Mouse (Mus musculus): ENCODE results near the gene Fam47e. TPM values are rescaled to one million over a fixed set of nuclear protein-coding genes. Genes with fewer than 3 reads are reported as not detected.

Gene Fam47e
- polyA plus RNA-seq, 1 experiment from 2014 or later: not detected

- WGBS: 91% methylated on average over 14 of the region's 14 CpGs
- H3K9ac ChIP-seq (ENCODE audit: low read length): no peak overlapping the region
- ATAC-seq (ENCODE audit: insufficient read depth, low FRiP score, low TSS enrichment): no peak
These were observed 24.7 kb downstream of the Fam47e start for GRCm38 (mm10) chr5:92579559-92579958.

GRCm38 (mm10) chr5:92585932-92586331 is 31.1 kb downstream of the Fam47e start:
- Histone ChIP-seq H3K4me1 (ENCODE audit: control insufficient read depth, insufficient read depth, low read length) (no peaks in the 10 kb centered on the region), H3K4me2 (ENCODE audit: low read depth) (no peak overlapping the region), H3K9me3 (ENCODE audit: control insufficient read depth, low read length) (no peaks in the 10 kb centered on the region), H3K9ac (ENCODE audit: low read length) (no peak overlapping the region), H3K27me3 (ENCODE audit: control insufficient read depth, insufficient read depth, low read length) (no peaks in the 10 kb centered on the region), H3K4me3 (ENCODE audit: low read depth, low read length) (no peak overlapping the region), H3K27ac (ENCODE audit: low read depth, low read length) (no peak overlapping the region), H3K36me3 (ENCODE audit: control insufficient read depth, insufficient read depth, low read length) (no peaks in the 10 kb centered on the region)
- DNase-seq (ENCODE audit: low spot score): peak; percentile 8
- WGBS: 47% methylated on average over 10 of the region's 10 CpGs
- no peak for ATAC-seq (ENCODE audit: insufficient read depth, low FRiP score, low TSS enrichment)

More at GRCm38 (mm10) chr5:92579559-92579958, 24.7 kb downstream of the Fam47e start:
- H3K4me2 ChIP-seq (ENCODE audit: low read depth): no peak overlapping the region
- no peaks in the 10 kb centered on the region for H3K36me3 ChIP-seq (ENCODE audit: control insufficient read depth, insufficient read depth, low read length)
- no peak for DNase-seq (ENCODE audit: low spot score)
- H3K4me3 ChIP-seq (ENCODE audit: low read depth, low read length): no peak overlapping the region
- no peak overlapping the region for H3K27ac ChIP-seq (ENCODE audit: low read depth, low read length)
- no peaks in the 10 kb centered on the region for H3K9me3 ChIP-seq (ENCODE audit: control insufficient read depth, low read length)
- H3K4me1 ChIP-seq (ENCODE audit: control insufficient read depth, insufficient read depth, low read length): no peaks in the 10 kb centered on the region
- H3K27me3 ChIP-seq (ENCODE audit: control insufficient read depth, insufficient read depth, low read length): no peaks in the 10 kb centered on the region

GRCm38 (mm10) chr5:92595026-92595425 is 40.2 kb downstream of the Fam47e start:
- H3K4me2 ChIP-seq (ENCODE audit: low read depth): no peak overlapping the region
- H3K36me3 ChIP-seq (ENCODE audit: control insufficient read depth, insufficient read depth, low read length): no peaks in the 10 kb centered on the region
- WGBS: 85% methylated on average over 5 of the region's 5 CpGs
- H3K9ac ChIP-seq (ENCODE audit: low read length): no peak overlapping the region
- no peaks in the 10 kb centered on the region for H3K9me3 ChIP-seq (ENCODE audit: control insufficient read depth, low read length)
- H3K27me3 ChIP-seq (ENCODE audit: control insufficient read depth, insufficient read depth, low read length): no peaks in the 10 kb centered on the region
- DNase-seq (ENCODE audit: low spot score) (peak; percentile 4), ATAC-seq (ENCODE audit: insufficient read depth, low FRiP score, low TSS enrichment) (no peak)
- no peak overlapping the region for H3K27ac ChIP-seq (ENCODE audit: low read depth, low read length)
- no peaks in the 10 kb centered on the region for H3K4me1 ChIP-seq (ENCODE audit: control insufficient read depth, insufficient read depth, low read length)
- no peak overlapping the region for H3K4me3 ChIP-seq (ENCODE audit: low read depth, low read length)

- no peak overlapping the region for H3K4me3 ChIP-seq (ENCODE audit: low read depth, low read length)
- H3K9me3 ChIP-seq (ENCODE audit: control insufficient read depth, low read length): no peaks in the 10 kb centered on the region
- no peaks in the 10 kb centered on the region for H3K36me3 ChIP-seq (ENCODE audit: control insufficient read depth, insufficient read depth, low read length)
- no peaks in the 10 kb centered on the region for H3K27me3 ChIP-seq (ENCODE audit: control insufficient read depth, insufficient read depth, low read length)
- no peak for ATAC-seq (ENCODE audit: insufficient read depth, low FRiP score, low TSS enrichment)
- no peak overlapping the region for H3K27ac ChIP-seq (ENCODE audit: low read depth, low read length)
- DNase-seq (ENCODE audit: low spot score): no peak
- no peaks in the 10 kb centered on the region for H3K4me1 ChIP-seq (ENCODE audit: control insufficient read depth, insufficient read depth, low read length)
- no peak overlapping the region for H3K4me2 ChIP-seq (ENCODE audit: low read depth)
- H3K9ac ChIP-seq (ENCODE audit: low read length): no peak overlapping the region
- 88% methylated on average over 8 of the region's 8 CpGs for WGBS
These were observed 42.0 kb downstream of the Fam47e start for GRCm38 (mm10) chr5:92596865-92597264.

GRCm38 (mm10) chr5:92599030-92599429 is 44.2 kb downstream of the Fam47e start:
- no peaks in the 10 kb centered on the region for H3K27me3 ChIP-seq (ENCODE audit: control insufficient read depth, insufficient read depth, low read length)
- no peak for DNase-seq (ENCODE audit: low spot score)
- 83% methylated on average over 10 of the region's 10 CpGs for WGBS
- no peak overlapping the region for H3K27ac ChIP-seq (ENCODE audit: low read depth, low read length)
- H3K4me2 ChIP-seq (ENCODE audit: low read depth): no peak overlapping the region
- no peaks in the 10 kb centered on the region for H3K9me3 ChIP-seq (ENCODE audit: control insufficient read depth, low read length)
- no peaks in the 10 kb centered on the region for H3K4me1 ChIP-seq (ENCODE audit: control insufficient read depth, insufficient read depth, low read length)
- H3K4me3 ChIP-seq (ENCODE audit: low read depth, low read length): no peak overlapping the region
- H3K9ac ChIP-seq (ENCODE audit: low read length): no peak overlapping the region
- no peaks in the 10 kb centered on the region for H3K36me3 ChIP-seq (ENCODE audit: control insufficient read depth, insufficient read depth, low read length)
- ATAC-seq (ENCODE audit: insufficient read depth, low FRiP score, low TSS enrichment): no peak

- ATAC-seq (ENCODE audit: insufficient read depth, low FRiP score, low TSS enrichment) (peak; percentile 93), DNase-seq (ENCODE audit: low spot score) (peak; percentile 83)
- Histone ChIP-seq H3K4me3 (ENCODE audit: low read depth, low read length) (peak within 1 kb of the TSS; percentile 57), H3K27me3 (ENCODE audit: control insufficient read depth, insufficient read depth, low read length) (no peaks in the 10 kb centered on the region), H3K27ac (ENCODE audit: low read depth, low read length) (no peak within 1 kb of the TSS), H3K4me2 (ENCODE audit: low read depth) (peak within 1 kb of the TSS; percentile 94), H3K4me1 (ENCODE audit: control insufficient read depth, insufficient read depth, low read length) (no peaks in the 10 kb centered on the region), H3K9ac (ENCODE audit: low read length) (peak within 1 kb of the TSS; percentile 63), H3K9me3 (ENCODE audit: control insufficient read depth, low read length) (no peaks in the 10 kb centered on the region), H3K36me3 (ENCODE audit: control insufficient read depth, insufficient read depth, low read length) (no peaks in the 10 kb centered on the region)
- 0% methylated on average over 69 of the region's 69 CpGs for WGBS
These were observed 48.1 kb downstream of the Fam47e start, which contains the start of gene Stbd1 for GRCm38 (mm10) chr5:92602691-92603690. TSS of gene Stbd1 (plus strand) at chr5:92603041.

GRCm38 (mm10) chr5:92604452-92605247 is 49.8 kb downstream of the Fam47e start:
- Histone ChIP-seq H3K27me3 (ENCODE audit: control insufficient read depth, insufficient read depth, low read length) (no peaks in the 10 kb centered on the region), H3K27ac (ENCODE audit: low read depth, low read length) (no peak overlapping the region), H3K4me3 (ENCODE audit: low read depth, low read length) (no peak overlapping the region), H3K36me3 (ENCODE audit: control insufficient read depth, insufficient read depth, low read length) (no peaks in the 10 kb centered on the region), H3K9ac (ENCODE audit: low read length) (no peak overlapping the region), H3K4me1 (ENCODE audit: control insufficient read depth, insufficient read depth, low read length) (no peaks in the 10 kb centered on the region), H3K9me3 (ENCODE audit: control insufficient read depth, low read length) (no peaks in the 10 kb centered on the region), H3K4me2 (ENCODE audit: low read depth) (no peak overlapping the region)
- 83% methylated on average over 10 of the region's 10 CpGs for WGBS
- DNase-seq (ENCODE audit: low spot score) (no peak), ATAC-seq (ENCODE audit: insufficient read depth, low FRiP score, low TSS enrichment) (no peak)

GRCm38 (mm10) chr5:92607492-92608229 is 52.8 kb downstream of the Fam47e start:
- Histone ChIP-seq H3K4me2 (ENCODE audit: low read depth) (no peak overlapping the region), H3K9me3 (ENCODE audit: control insufficient read depth, low read length) (no peaks in the 10 kb centered on the region), H3K4me3 (ENCODE audit: low read depth, low read length) (no peak overlapping the region), H3K27ac (ENCODE audit: low read depth, low read length) (no peak overlapping the region), H3K27me3 (ENCODE audit: control insufficient read depth, insufficient read depth, low read length) (no peaks in the 10 kb centered on the region), H3K9ac (ENCODE audit: low read length) (no peak overlapping the region), H3K4me1 (ENCODE audit: control insufficient read depth, insufficient read depth, low read length) (no peaks in the 10 kb centered on the region), H3K36me3 (ENCODE audit: control insufficient read depth, insufficient read depth, low read length) (no peaks in the 10 kb centered on the region)
- 89% methylated on average over 5 of the region's 5 CpGs for WGBS
- DNase-seq (ENCODE audit: low spot score) (no peak), ATAC-seq (ENCODE audit: insufficient read depth, low FRiP score, low TSS enrichment) (no peak)
